Mouse (Mus musculus): ENCODE results near the gene Gtf3c1. TPM values are rescaled to one million over a fixed set of nuclear protein-coding genes. Genes with fewer than 3 reads are reported as not detected.

Gene Gtf3c1
- total and polyA plus RNA-seq, 2 experiments from 2014 or later, result 20.9 to 72.0 TPM

- H3K27ac ChIP-seq (ENCODE audit: low read depth, low read length), result no peak overlapping the region
- no peak for DNase-seq (ENCODE audit: low spot score)
- H3K36me3 ChIP-seq (ENCODE audit: insufficient read depth, low read length), result no peaks in the 10 kb centered on the region
- no peak for TF ChIP-seq CTCF (IDR thresholded peaks at IDR 0.05)
- 100% methylated on average over 2 of the region's 2 CpGs for WGBS
- no peak overlapping the region for H3K4me3 ChIP-seq (ENCODE audit: low read depth, low read length)
- no peaks in the 10 kb centered on the region for H3K27me3 ChIP-seq (ENCODE audit: insufficient read depth, low read length)
- no peak overlapping the region for H3K4me2 ChIP-seq (ENCODE audit: low read depth, low read length, poor library complexity, severe bottlenecking)
- H3K4me1 ChIP-seq (ENCODE audit: insufficient read depth, low read length), result no peaks in the 10 kb centered on the region
- ATAC-seq (ENCODE audit: low FRiP score), result no peak
- H3K9me3 ChIP-seq (ENCODE audit: low read length), result no peaks in the 10 kb centered on the region
- H3K9ac ChIP-seq (replicated peaks; ENCODE audit: low read length, poor library complexity, severe bottlenecking), result no peak overlapping the region
Measured at GRCm38 (mm10) chr7:125746621-125747315, 39.2 kb upstream of the Gtf3c1 start.

- Histone ChIP-seq H3K27me3 (ENCODE audit: insufficient read depth, low read length) (no peaks in the 10 kb centered on the region), H3K36me3 (ENCODE audit: insufficient read depth, low read length) (no peaks in the 10 kb centered on the region), H3K27ac (ENCODE audit: low read depth, low read length) (no peak overlapping the region), H3K4me3 (ENCODE audit: low read depth, low read length) (no peak overlapping the region), H3K4me1 (ENCODE audit: insufficient read depth, low read length) (no peaks in the 10 kb centered on the region), H3K4me2 (ENCODE audit: low read depth, low read length, poor library complexity, severe bottlenecking) (no peak overlapping the region), H3K9ac (replicated peaks; ENCODE audit: low read length, poor library complexity, severe bottlenecking) (no peak overlapping the region), H3K9me3 (ENCODE audit: low read length) (no peaks in the 10 kb centered on the region)
- ATAC-seq (ENCODE audit: low FRiP score) (no peak), DNase-seq (ENCODE audit: low spot score) (no peak)
- 96% methylated on average over 1 of the region's 1 CpGs for WGBS
- TF ChIP-seq CTCF (IDR thresholded peaks at IDR 0.05), result no peak
Measured at GRCm38 (mm10) chr7:125744774-125745173, 37.2 kb upstream of the Gtf3c1 start.

DNA sequence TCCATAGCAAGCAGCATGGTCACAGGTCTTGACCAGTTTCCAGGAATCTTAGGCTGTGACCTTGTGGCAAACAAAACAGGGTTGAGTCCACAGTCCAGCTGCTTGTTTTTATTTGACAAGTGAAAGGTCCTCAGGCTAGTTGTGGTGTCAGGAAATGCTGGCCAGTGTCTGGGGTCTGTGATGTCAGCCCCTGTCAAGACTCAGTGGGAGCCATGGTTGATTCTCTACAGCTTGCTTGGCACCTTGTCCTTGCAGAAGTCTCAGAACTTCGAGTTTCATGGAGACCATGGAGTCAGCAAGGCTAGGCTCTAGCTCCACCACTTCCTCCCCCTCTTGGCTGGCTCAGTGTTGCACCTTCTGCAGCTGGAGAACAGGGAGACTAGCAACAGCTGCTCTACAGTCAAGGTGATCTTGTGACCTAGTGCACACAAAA lies 33.7 kb upstream of the Gtf3c1 start:
- ATAC-seq (ENCODE audit: low FRiP score), result no peak
- Histone ChIP-seq H3K27ac (ENCODE audit: low read depth, low read length) (no peak overlapping the region), H3K9ac (replicated peaks; ENCODE audit: low read length, poor library complexity, severe bottlenecking) (no peak overlapping the region), H3K4me1 (ENCODE audit: insufficient read depth, low read length) (no peaks in the 10 kb centered on the region), H3K9me3 (ENCODE audit: low read length) (no peaks in the 10 kb centered on the region), H3K36me3 (ENCODE audit: insufficient read depth, low read length) (no peaks in the 10 kb centered on the region), H3K4me2 (ENCODE audit: low read depth, low read length, poor library complexity, severe bottlenecking) (no peak overlapping the region), H3K4me3 (ENCODE audit: low read depth, low read length) (no peak overlapping the region), H3K27me3 (ENCODE audit: insufficient read depth, low read length) (no peaks in the 10 kb centered on the region)
- TF ChIP-seq CTCF (IDR thresholded peaks at IDR 0.05), result no peak
- 46% methylated on average over 1 of the region's 1 CpGs for WGBS
- DNase-seq (ENCODE audit: low spot score), result no peak

DNA sequence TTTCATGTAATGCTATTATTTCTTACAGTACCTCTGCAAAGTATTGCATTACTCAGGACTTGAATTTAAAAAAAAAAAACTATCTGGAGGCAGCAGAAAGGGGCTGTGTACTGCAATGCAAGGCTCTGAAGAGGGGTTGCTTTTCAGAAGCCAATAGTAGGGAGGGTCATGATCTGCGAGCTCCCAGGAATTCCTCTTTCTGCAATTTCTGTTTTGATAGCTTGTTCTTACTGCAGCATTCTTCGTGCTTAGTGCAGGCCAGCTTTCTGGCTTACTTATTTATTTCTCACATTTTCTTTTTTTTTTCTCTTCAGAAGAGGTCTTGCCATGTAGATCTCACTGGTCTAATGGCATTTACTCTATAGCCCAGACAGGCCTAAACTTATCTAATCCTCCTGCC lies 32.9 kb upstream of the Gtf3c1 start:
- no peak overlapping the region for H3K9ac ChIP-seq (replicated peaks; ENCODE audit: low read length, poor library complexity, severe bottlenecking)
- WGBS, result 75% methylated on average over 2 of the region's 2 CpGs
- no peak for TF ChIP-seq CTCF (IDR thresholded peaks at IDR 0.05)
- H3K4me1 ChIP-seq (ENCODE audit: insufficient read depth, low read length), result no peaks in the 10 kb centered on the region
- H3K4me2 ChIP-seq (ENCODE audit: low read depth, low read length, poor library complexity, severe bottlenecking), result no peak overlapping the region
- H3K9me3 ChIP-seq (ENCODE audit: low read length), result no peaks in the 10 kb centered on the region
- no peaks in the 10 kb centered on the region for H3K27me3 ChIP-seq (ENCODE audit: insufficient read depth, low read length)
- ATAC-seq (ENCODE audit: low FRiP score), result no peak
- no peak for DNase-seq (ENCODE audit: low spot score)
- no peaks in the 10 kb centered on the region for H3K36me3 ChIP-seq (ENCODE audit: insufficient read depth, low read length)
- H3K27ac ChIP-seq (ENCODE audit: low read depth, low read length), result no peak overlapping the region
- no peak overlapping the region for H3K4me3 ChIP-seq (ENCODE audit: low read depth, low read length)

DNA sequence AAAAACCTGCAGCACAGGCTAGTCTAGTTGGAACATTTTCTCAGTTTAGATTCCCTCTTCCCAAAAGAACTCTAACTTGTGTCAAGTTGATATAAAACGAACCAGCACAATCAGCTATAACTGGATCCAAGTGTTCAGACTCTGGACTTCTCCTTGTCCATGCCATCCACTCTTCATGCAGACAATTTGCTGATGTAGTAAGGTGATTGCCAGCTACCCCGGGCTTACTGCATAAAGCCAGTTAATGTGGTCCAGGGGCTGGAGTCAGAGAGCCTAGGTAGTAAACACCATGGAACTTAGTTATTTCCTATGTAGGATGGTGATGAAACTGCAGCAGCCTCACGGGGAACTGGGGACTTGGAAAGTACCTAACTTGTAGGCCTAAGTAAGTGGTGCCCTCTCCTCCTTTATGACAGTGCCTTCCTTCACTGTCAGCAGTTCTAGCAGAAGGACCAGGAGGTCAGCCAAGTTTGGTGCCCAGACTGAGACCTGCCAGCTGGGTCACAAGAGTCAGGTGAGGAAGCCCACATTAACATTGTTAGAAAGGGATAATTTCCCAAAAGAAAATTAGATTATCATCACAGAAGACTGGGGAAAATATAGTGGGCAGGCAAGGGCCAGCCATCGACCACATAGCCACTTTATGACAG lies 28.9 kb upstream of the Gtf3c1 start:
- TF ChIP-seq CTCF (IDR thresholded peaks at IDR 0.05), result no peak
- no peaks in the 10 kb centered on the region for H3K36me3 ChIP-seq (ENCODE audit: insufficient read depth, low read length)
- H3K4me3 ChIP-seq (ENCODE audit: low read depth, low read length), result no peak overlapping the region
- H3K9ac ChIP-seq (replicated peaks; ENCODE audit: low read length, poor library complexity, severe bottlenecking), result no peak overlapping the region
- WGBS, result 90% methylated on average over 4 of the region's 4 CpGs
- ATAC-seq (ENCODE audit: low FRiP score) (no peak), DNase-seq (ENCODE audit: low spot score) (no peak)
- H3K4me1 ChIP-seq (ENCODE audit: insufficient read depth, low read length), result 0 out of 2 replicates have a peak, but pooled peaks cover 3% of the 10 kb centered on the region
- H3K27me3 ChIP-seq (ENCODE audit: insufficient read depth, low read length), result no peaks in the 10 kb centered on the region
- no peak overlapping the region for H3K27ac ChIP-seq (ENCODE audit: low read depth, low read length)
- H3K4me2 ChIP-seq (ENCODE audit: low read depth, low read length, poor library complexity, severe bottlenecking), result no peak overlapping the region
- no peaks in the 10 kb centered on the region for H3K9me3 ChIP-seq (ENCODE audit: low read length)

- Histone ChIP-seq H3K4me1 (ENCODE audit: insufficient read depth, low read length) (0 out of 2 replicates have a peak, but pooled peaks cover 3% of the 10 kb centered on the region), H3K4me3 (ENCODE audit: low read depth, low read length) (no peak overlapping the region), H3K9ac (replicated peaks; ENCODE audit: low read length, poor library complexity, severe bottlenecking) (no peak overlapping the region), H3K4me2 (ENCODE audit: low read depth, low read length, poor library complexity, severe bottlenecking) (no peak overlapping the region), H3K36me3 (ENCODE audit: insufficient read depth, low read length) (no peaks in the 10 kb centered on the region), H3K27me3 (ENCODE audit: insufficient read depth, low read length) (no peaks in the 10 kb centered on the region), H3K27ac (ENCODE audit: low read depth, low read length) (no peak overlapping the region), H3K9me3 (ENCODE audit: low read length) (no peaks in the 10 kb centered on the region)
- 93% methylated on average over 4 of the region's 4 CpGs for whole genome bisulfite sequencing
- ATAC-seq (ENCODE audit: low FRiP score) (no peak), DNase-seq (ENCODE audit: low spot score) (no peak)
- no peak for TF ChIP-seq CTCF (IDR thresholded peaks at IDR 0.05)
Measured at GRCm38 (mm10) chr7:125733791-125734190, 26.2 kb upstream of the Gtf3c1 start.

Measured in midbrain, postnatal 0 days (tissue).